Mouse (Mus musculus): ENCODE measurements at regions not wholly inside any gene's neighbourhood (a gene's known extent, or its start where the extent isn't known, plus 50 kb on each side); places are given as distances from the start of the nearest gene placed in this dataset.

GRCm38 (mm10) chr17:47297965-47298364 is 70.7 kb upstream of the Mrps10 start:
- H3K4me1 ChIP-seq (ENCODE audit: control insufficient read depth, insufficient read depth, low read length), result no peaks in the 10 kb centered on the region
- no peak for TF ChIP-seq POLR2A (IDR thresholded peaks at IDR 0.05; ENCODE audit: control insufficient read depth, low read depth, low read length)
- peak; percentile 39; the same call in 1 of the 2 replicates for TF ChIP-seq CTCF (IDR thresholded peaks at IDR 0.05; ENCODE audit: control insufficient read depth, insufficient read depth, insufficient replicate concordance, low read depth, low read length)
- no peaks in the 10 kb centered on the region for H3K27me3 ChIP-seq (ENCODE audit: control insufficient read depth, insufficient read depth, low read length)
- no peak overlapping the region for H3K4me3 ChIP-seq (ENCODE audit: control insufficient read depth, low read depth, low read length)
- H3K27ac ChIP-seq (ENCODE audit: control insufficient read depth, insufficient read depth, low read depth, low read length), result no peak overlapping the region
- H3K36me3 ChIP-seq (ENCODE audit: control insufficient read depth, insufficient read depth, low read length), result no peaks in the 10 kb centered on the region

GRCm38 (mm10) chr17:47296709-47297450 is 71.8 kb upstream of the Mrps10 start:
- H3K36me3 ChIP-seq (ENCODE audit: control insufficient read depth, insufficient read depth, low read length), result no peaks in the 10 kb centered on the region
- no peak overlapping the region for H3K27ac ChIP-seq (ENCODE audit: control insufficient read depth, insufficient read depth, low read depth, low read length)
- no peaks in the 10 kb centered on the region for H3K4me1 ChIP-seq (ENCODE audit: control insufficient read depth, insufficient read depth, low read length)
- H3K4me3 ChIP-seq (ENCODE audit: control insufficient read depth, low read depth, low read length), result no peak overlapping the region
- TF ChIP-seq CTCF (IDR thresholded peaks at IDR 0.05; ENCODE audit: control insufficient read depth, insufficient read depth, insufficient replicate concordance, low read depth, low read length), result no peak
- TF ChIP-seq POLR2A (IDR thresholded peaks at IDR 0.05; ENCODE audit: control insufficient read depth, low read depth, low read length), result no peak
- H3K27me3 ChIP-seq (ENCODE audit: control insufficient read depth, insufficient read depth, low read length), result no peaks in the 10 kb centered on the region

- Histone ChIP-seq H3K36me3 (ENCODE audit: control insufficient read depth, insufficient read depth, low read length) (no peaks in the 10 kb centered on the region), H3K4me1 (ENCODE audit: control insufficient read depth, insufficient read depth, low read length) (no peaks in the 10 kb centered on the region), H3K27me3 (ENCODE audit: control insufficient read depth, insufficient read depth, low read length) (no peaks in the 10 kb centered on the region), H3K27ac (ENCODE audit: control insufficient read depth, insufficient read depth, low read depth, low read length) (no peak overlapping the region), H3K4me3 (ENCODE audit: control insufficient read depth, low read depth, low read length) (no peak overlapping the region)
- TF ChIP-seq CTCF (IDR thresholded peaks at IDR 0.05; ENCODE audit: control insufficient read depth, insufficient read depth, insufficient replicate concordance, low read depth, low read length) (no peak), POLR2A (IDR thresholded peaks at IDR 0.05; ENCODE audit: control insufficient read depth, low read depth, low read length) (no peak)
Measured at GRCm38 (mm10) chr17:47295315-47296011, 73.2 kb upstream of the Mrps10 start.

GRCm38 (mm10) chr17:47294091-47294534 is 74.6 kb upstream of the Mrps10 start:
- no peaks in the 10 kb centered on the region for H3K27me3 ChIP-seq (ENCODE audit: control insufficient read depth, insufficient read depth, low read length)
- H3K4me1 ChIP-seq (ENCODE audit: control insufficient read depth, insufficient read depth, low read length), result no peaks in the 10 kb centered on the region
- TF ChIP-seq POLR2A (IDR thresholded peaks at IDR 0.05; ENCODE audit: control insufficient read depth, low read depth, low read length) (no peak), CTCF (IDR thresholded peaks at IDR 0.05; ENCODE audit: control insufficient read depth, insufficient read depth, insufficient replicate concordance, low read depth, low read length) (no peak)
- no peak overlapping the region for H3K4me3 ChIP-seq (ENCODE audit: control insufficient read depth, low read depth, low read length)
- no peak overlapping the region for H3K27ac ChIP-seq (ENCODE audit: control insufficient read depth, insufficient read depth, low read depth, low read length)
- H3K36me3 ChIP-seq (ENCODE audit: control insufficient read depth, insufficient read depth, low read length), result no peaks in the 10 kb centered on the region

GRCm38 (mm10) chr17:47293178-47293577 is 75.5 kb upstream of the Mrps10 start:
- no peaks in the 10 kb centered on the region for H3K36me3 ChIP-seq (ENCODE audit: control insufficient read depth, insufficient read depth, low read length)
- H3K27me3 ChIP-seq (ENCODE audit: control insufficient read depth, insufficient read depth, low read length), result no peaks in the 10 kb centered on the region
- H3K27ac ChIP-seq (ENCODE audit: control insufficient read depth, insufficient read depth, low read depth, low read length), result no peak overlapping the region
- no peak overlapping the region for H3K4me3 ChIP-seq (ENCODE audit: control insufficient read depth, low read depth, low read length)
- H3K4me1 ChIP-seq (ENCODE audit: control insufficient read depth, insufficient read depth, low read length), result no peaks in the 10 kb centered on the region
- TF ChIP-seq POLR2A (IDR thresholded peaks at IDR 0.05; ENCODE audit: control insufficient read depth, low read depth, low read length) (no peak), CTCF (IDR thresholded peaks at IDR 0.05; ENCODE audit: control insufficient read depth, insufficient read depth, insufficient replicate concordance, low read depth, low read length) (no peak)

- H3K4me1 ChIP-seq (ENCODE audit: control insufficient read depth, insufficient read depth, low read length), result no peaks in the 10 kb centered on the region
- no peak overlapping the region for H3K4me3 ChIP-seq (ENCODE audit: control insufficient read depth, low read depth, low read length)
- H3K36me3 ChIP-seq (ENCODE audit: control insufficient read depth, insufficient read depth, low read length), result no peaks in the 10 kb centered on the region
- no peaks in the 10 kb centered on the region for H3K27me3 ChIP-seq (ENCODE audit: control insufficient read depth, insufficient read depth, low read length)
- no peak overlapping the region for H3K27ac ChIP-seq (ENCODE audit: control insufficient read depth, insufficient read depth, low read depth, low read length)
- TF ChIP-seq POLR2A (IDR thresholded peaks at IDR 0.05; ENCODE audit: control insufficient read depth, low read depth, low read length) (no peak), CTCF (IDR thresholded peaks at IDR 0.05; ENCODE audit: control insufficient read depth, insufficient read depth, insufficient replicate concordance, low read depth, low read length) (no peak)
Measured at GRCm38 (mm10) chr17:47291558-47291957, 77.1 kb upstream of the Mrps10 start.

GRCm38 (mm10) chr17:47285616-47286015 is 83.1 kb upstream of the Mrps10 start:
- Histone ChIP-seq H3K4me3 (ENCODE audit: control insufficient read depth, low read depth, low read length) (no peak overlapping the region), H3K36me3 (ENCODE audit: control insufficient read depth, insufficient read depth, low read length) (no peaks in the 10 kb centered on the region), H3K27ac (ENCODE audit: control insufficient read depth, insufficient read depth, low read depth, low read length) (no peak overlapping the region), H3K4me1 (ENCODE audit: control insufficient read depth, insufficient read depth, low read length) (no peaks in the 10 kb centered on the region), H3K27me3 (ENCODE audit: control insufficient read depth, insufficient read depth, low read length) (no peaks in the 10 kb centered on the region)
- no peak for TF ChIP-seq POLR2A (IDR thresholded peaks at IDR 0.05; ENCODE audit: control insufficient read depth, low read depth, low read length)
- TF ChIP-seq CTCF (IDR thresholded peaks at IDR 0.05; ENCODE audit: control insufficient read depth, insufficient read depth, insufficient replicate concordance, low read depth, low read length), result no peak

All from testis, adult 2 months (tissue).